ENCODE assay signal across 25 mouse cellular contexts in genomic region chr11:32600371-32600770, GRCm38 (mm10).
"Had no signal": no experiment of that assay in that cellular context is flagged by ENCODE, and none has a peak within 500 bp of the region (broad histone marks: within the 10 kb centered on the region; RNA-seq: fewer than 3 reads in every experiment).

No protein-coding gene starts in this region.

- H3K27me3 ChIP-seq: heart, embryonic 13.5 days; heart, embryonic 15.5 days; hindbrain, embryonic 13.5 days; hindbrain, embryonic 15.5 days; kidney, embryonic 15.5 days; limb, embryonic 12.5 days had no signal

- H3K27ac ChIP-seq: heart, adult 2 months; heart, embryonic 13.5 days; heart, embryonic 15.5 days; hindbrain, embryonic 13.5 days; hindbrain, embryonic 15.5 days; hindbrain, postnatal 0 days; kidney, embryonic 15.5 days; kidney, postnatal 0 days; layer of hippocampus, adult 2 months; left cerebral cortex, adult 2 months; limb, embryonic 10.5 days; limb, embryonic 12.5 days had no signal

- H3K36me3 ChIP-seq: heart, embryonic 15.5 days; hindbrain, embryonic 15.5 days; limb, embryonic 10.5 days; limb, embryonic 12.5 days had no signal

- H3K4me2 ChIP-seq: heart, embryonic 11.5 days; heart, embryonic 13.5 days; heart, embryonic 15.5 days; hindbrain, embryonic 13.5 days; hindbrain, embryonic 15.5 days; kidney, embryonic 15.5 days; limb, embryonic 12.5 days had no signal

- H3K4me3 ChIP-seq: heart, adult 2 months; heart, embryonic 13.5 days; heart, embryonic 15.5 days; hindbrain, embryonic 13.5 days; hindbrain, embryonic 15.5 days; kidney, embryonic 15.5 days; layer of hippocampus, adult 2 months; left cerebral cortex, adult 2 months; limb, embryonic 10.5 days; limb, embryonic 12.5 days had no signal

- ATAC-seq: hindbrain, postnatal 0 days; intestine, embryonic 16.5 days had no signal

- H3K9me3 ChIP-seq: heart, embryonic 15.5 days; hindbrain, embryonic 13.5 days; hindbrain, embryonic 15.5 days; kidney, embryonic 15.5 days; limb, embryonic 10.5 days; limb, embryonic 12.5 days had no signal

- H3K9ac ChIP-seq: heart, embryonic 13.5 days; heart, embryonic 15.5 days; hindbrain, embryonic 13.5 days; hindbrain, embryonic 15.5 days; kidney, embryonic 15.5 days; limb, embryonic 12.5 days had no signal

- DNase-seq: gastrocnemius, postnatal 14 days; gastrocnemius, postnatal 36 days; heart, adult 11 months; heart, adult 2 months; heart, postnatal 14 days; heart, postnatal 36 days; kidney, adult 11 months; kidney, adult 2 months; kidney, adult 9 months; kidney, postnatal 14 days; kidney, postnatal 36 days; liver had no signal
